10 mouse cellular contexts compared by ENCODE assay signal in the genomic region with DNA sequence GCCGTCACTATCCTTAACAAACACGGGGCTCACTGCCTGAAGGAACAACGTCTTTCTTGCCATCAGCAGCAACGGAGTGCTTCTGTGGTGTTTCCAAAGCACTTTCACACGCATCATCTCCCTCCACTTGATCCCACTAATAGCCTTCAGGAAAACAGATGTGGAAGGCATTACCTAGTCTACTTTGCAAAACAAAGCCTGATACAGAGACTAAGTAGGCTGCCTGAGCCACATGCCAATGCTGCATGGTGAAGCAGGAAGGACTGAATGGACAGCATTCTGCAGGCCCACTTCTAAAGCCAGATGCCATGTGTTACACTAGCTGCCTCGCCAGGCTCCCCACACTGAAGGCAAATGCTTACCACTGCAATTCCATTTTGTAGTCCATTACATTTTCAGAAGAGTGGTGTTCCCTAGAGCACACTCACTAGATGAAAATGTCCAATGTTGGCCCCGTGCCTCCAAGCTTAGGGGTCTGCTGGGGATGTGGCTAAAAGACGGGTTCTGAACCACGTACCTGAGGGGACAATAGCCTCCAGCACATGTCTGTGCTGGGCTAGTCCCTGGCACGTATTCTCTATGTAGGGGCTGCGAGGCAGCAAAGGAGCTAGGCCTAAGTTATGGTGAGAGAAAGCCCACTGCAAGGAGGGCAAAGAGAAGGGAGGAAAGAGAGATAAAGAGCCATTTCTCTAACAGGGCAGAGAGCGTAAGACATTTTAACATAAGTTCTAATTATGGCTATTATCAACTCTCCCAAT.
A peak's percentile ranks its signal among the peaks of the same experiment; 100 is the strongest.
DNase-seq lines count a peak whose midpoint lies in the region; ATAC-seq lines count a peak whose summit lies in the region.
"Had no signal": no experiment of that assay in that cellular context is flagged by ENCODE, and none has a peak within 500 bp of the region (broad histone marks: within the 10 kb centered on the region; RNA-seq: fewer than 3 reads in every experiment).

No protein-coding gene starts in this region.

- H3K4me2 ChIP-seq in hindbrain, embryonic 13.5 days: no peak overlapping the region
- H3K4me2 ChIP-seq in midbrain, embryonic 13.5 days (replicated peaks): no peak overlapping the region
- H3K4me2 ChIP-seq in liver, embryonic 11.5 days: no peak overlapping the region
- no peak overlapping the region for H3K4me2 ChIP-seq in kidney, embryonic 16.5 days (replicated peaks; ENCODE audit: low read depth, low read length)

- peak; percentile 16 for DNase-seq in Muller cell, postnatal 12 days (ENCODE audit: inconsistent ontology term)
- peak; percentile 36 for DNase-seq in embryonic facial prominence, embryonic 10.5 days (ENCODE audit: low spot score)
- DNase-seq in liver, embryonic 11.5 days (ENCODE audit: low spot score): no peak
- DNase-seq in cerebellum, postnatal 36 days: no peak
- DNase-seq: cerebellum, postnatal 10 days; thymus, postnatal 4 days had no signal

- H3K9ac ChIP-seq in hindbrain, embryonic 13.5 days: no peak overlapping the region; the same call in 1 of the 2 replicates
- no peak overlapping the region for H3K9ac ChIP-seq in midbrain, embryonic 13.5 days (replicated peaks)
- H3K9ac ChIP-seq in liver, embryonic 11.5 days (ENCODE audit: low read depth, low read length): no peak overlapping the region
- no peak overlapping the region; the same call in 1 of the 2 replicates for H3K9ac ChIP-seq in kidney, embryonic 16.5 days (replicated peaks; ENCODE audit: low read length)

- no peak overlapping the region for H3K4me3 ChIP-seq in embryonic facial prominence, embryonic 10.5 days
- no peak overlapping the region for H3K4me3 ChIP-seq in hindbrain, embryonic 13.5 days
- H3K4me3 ChIP-seq in midbrain, embryonic 13.5 days (replicated peaks): no peak overlapping the region
- H3K4me3 ChIP-seq in liver, embryonic 11.5 days (ENCODE audit: low read depth, low read length): no peak overlapping the region
- no peak overlapping the region for H3K4me3 ChIP-seq in kidney, embryonic 16.5 days (ENCODE audit: low read length)

- ATAC-seq in hindbrain, embryonic 13.5 days (ENCODE audit: low FRiP score): peak; percentile 52; the same call in 1 of the 2 replicates
- no peak for ATAC-seq in midbrain, embryonic 13.5 days
- no peak for ATAC-seq in liver, embryonic 11.5 days (replicated peaks; ENCODE audit: low FRiP score)
- ATAC-seq in kidney, embryonic 16.5 days (ENCODE audit: low FRiP score, low TSS enrichment): no peak
- ATAC-seq: lung, postnatal 0 days had no signal

- WGBS in embryonic facial prominence, embryonic 10.5 days: 43% methylated on average over 12 of the region's 12 CpGs
- WGBS in hindbrain, embryonic 13.5 days: 55% methylated on average over 12 of the region's 12 CpGs
- 53% methylated on average over 12 of the region's 12 CpGs for WGBS in midbrain, embryonic 13.5 days
- WGBS in liver, embryonic 11.5 days: 79% methylated on average over 12 of the region's 12 CpGs
- WGBS in kidney, embryonic 16.5 days: 68% methylated on average over 12 of the region's 12 CpGs

- H3K4me1 ChIP-seq in embryonic facial prominence, embryonic 10.5 days: peaks cover 65% of the 10 kb centered on the region
- peaks cover 34% of the 10 kb centered on the region for H3K4me1 ChIP-seq in hindbrain, embryonic 13.5 days (replicated peaks)
- H3K4me1 ChIP-seq in midbrain, embryonic 13.5 days (replicated peaks): peaks cover 46% of the 10 kb centered on the region
- H3K4me1 ChIP-seq in liver, embryonic 11.5 days (replicated peaks; ENCODE audit: control insufficient read depth, insufficient read depth, low read length): peaks cover 12% of the 10 kb centered on the region
- H3K4me1 ChIP-seq in kidney, embryonic 16.5 days (ENCODE audit: insufficient read depth, low read length): peaks cover 38% of the 10 kb centered on the region

- H3K9me3 ChIP-seq in embryonic facial prominence, embryonic 10.5 days: no peaks in the 10 kb centered on the region
- H3K9me3 ChIP-seq in hindbrain, embryonic 13.5 days: no peaks in the 10 kb centered on the region
- H3K9me3 ChIP-seq in midbrain, embryonic 13.5 days: no peaks in the 10 kb centered on the region
- no peaks in the 10 kb centered on the region for H3K9me3 ChIP-seq in liver, embryonic 11.5 days (ENCODE audit: control insufficient read depth, low read length)
- no peaks in the 10 kb centered on the region for H3K9me3 ChIP-seq in kidney, embryonic 16.5 days (ENCODE audit: low read length)

- H3K27me3 ChIP-seq in embryonic facial prominence, embryonic 10.5 days (replicated peaks; ENCODE audit: low read depth, poor library complexity, severe bottlenecking): peaks cover 26% of the 10 kb centered on the region; the same call in 1 of the 2 replicates
- no peaks in the 10 kb centered on the region for H3K27me3 ChIP-seq in hindbrain, embryonic 13.5 days
- H3K27me3 ChIP-seq in midbrain, embryonic 13.5 days: no peaks in the 10 kb centered on the region
- no peaks in the 10 kb centered on the region for H3K27me3 ChIP-seq in liver, embryonic 11.5 days (replicated peaks; ENCODE audit: control insufficient read depth, insufficient read depth, low read length)
- H3K27me3 ChIP-seq in kidney, embryonic 16.5 days (ENCODE audit: insufficient read depth, low read length): no peaks in the 10 kb centered on the region

- H3K27ac ChIP-seq in embryonic facial prominence, embryonic 10.5 days (replicated peaks): peak overlapping the region; percentile 35
- peak overlapping the region; percentile 79 for H3K27ac ChIP-seq in hindbrain, embryonic 13.5 days
- peak overlapping the region; percentile 26; the same call in 1 of the 2 replicates for H3K27ac ChIP-seq in midbrain, embryonic 13.5 days
- no peak overlapping the region for H3K27ac ChIP-seq in liver, embryonic 11.5 days (ENCODE audit: low read depth, low read length)
- H3K27ac ChIP-seq in kidney, embryonic 16.5 days (ENCODE audit: low read length): no peak overlapping the region

- H3K36me3 ChIP-seq in embryonic facial prominence, embryonic 10.5 days (replicated peaks): no peaks in the 10 kb centered on the region
- no peaks in the 10 kb centered on the region; the same call in 1 of the 2 replicates for H3K36me3 ChIP-seq in hindbrain, embryonic 13.5 days
- no peaks in the 10 kb centered on the region for H3K36me3 ChIP-seq in midbrain, embryonic 13.5 days
- H3K36me3 ChIP-seq in liver, embryonic 11.5 days (ENCODE audit: control insufficient read depth, insufficient read depth, low read length): no peaks in the 10 kb centered on the region
- no peaks in the 10 kb centered on the region for H3K36me3 ChIP-seq in kidney, embryonic 16.5 days (ENCODE audit: insufficient read depth, low read length)

Comparison
In these comparisons a context has a peak if more than half of its experiments do, and no peak if none do; other contexts are left out.
1. DNase-seq: peak in Muller cell, postnatal 12 days (single experiment) and embryonic facial prominence, embryonic 10.5 days (single experiment); none in liver, embryonic 11.5 days (single experiment) and cerebellum, postnatal 36 days (0 of 2).
2. H3K27ac ChIP-seq: peak in embryonic facial prominence, embryonic 10.5 days (single experiment), hindbrain, embryonic 13.5 days (single experiment) and midbrain, embryonic 13.5 days (single experiment); none in liver, embryonic 11.5 days (single experiment) and kidney, embryonic 16.5 days (single experiment).